Mouse (Mus musculus): Measurements from ENCODE around the gene Cacnb4.

- TF ChIP-seq GATA1 (IDR thresholded peaks at IDR 0.05; ENCODE audit: low read length): no peak
- no peak for TF ChIP-seq TAL1 (IDR thresholded peaks at IDR 0.05; ENCODE audit: low read length)
Measured at GRCm38 (mm10) chr2:52467629-52468028, 209.0 kb downstream of the Cacnb4 start.

Data from erythroblast, embryonic 14.5 days (primary cell).